Mouse (Mus musculus) lung, embryonic 15.5 days (tissue): ENCODE results near the gene Soat1. TPM values are rescaled to one million over a fixed set of nuclear protein-coding genes. Genes with fewer than 3 reads are reported as not detected.

Experiments used
- ATAC-seq: fragments of 200-750 bp; cut with Nextera tagmentation; 2 replicates; pipeline ENCODE4 v1.8.0; 2017; ENCODE audit warnings: moderate number of reproducible peaks, borderline replicate concordance; ENCODE audit not compliant: low FRiP score, low TSS enrichment; ENCODE audit errors: extremely low read depth
- H3K27ac ChIP-seq: fragments of 300-500 bp; sonication (generic); 2 replicates; pipeline ENCODE4 v1.5.1; 2015; ENCODE audit warnings: moderate library complexity, mild to moderate bottlenecking, inconsistent platforms
- H3K27me3 ChIP-seq: fragments of 300-500 bp; sonication (generic); 2 replicates; pipeline ENCODE4 v1.6.1; 2015; ENCODE audit warnings: inconsistent platforms
- H3K36me3 ChIP-seq: fragments of 300-500 bp; sonication (generic); 2 replicates; pipeline ENCODE4 v1.6.1; 2015; ENCODE audit warnings: inconsistent platforms
- H3K4me1 ChIP-seq: fragments of 300-500 bp; sonication (generic); 2 replicates; pipeline ENCODE4 v1.6.1; 2015; ENCODE audit warnings: inconsistent platforms
- H3K4me2 ChIP-seq: fragments of 300-500 bp; sonication (generic); 2 replicates; pipeline ENCODE4 v1.6.1; 2015; ENCODE audit warnings: inconsistent platforms, mild to moderate bottlenecking, moderate library complexity
- H3K4me3 ChIP-seq: fragments of 300-500 bp; sonication (generic); 2 replicates; pipeline ENCODE4 v1.5.1; 2015; ENCODE audit warnings: mild to moderate bottlenecking, inconsistent platforms
- H3K9ac ChIP-seq: fragments of 300-500 bp; sonication (generic); 2 replicates; pipeline ENCODE4 v1.6.1; 2015; ENCODE audit warnings: inconsistent platforms
- H3K9me3 ChIP-seq: fragments of 300-500 bp; sonication (generic); 2 replicates; pipeline ENCODE4 v1.6.1; 2016; ENCODE audit warnings: inconsistent platforms
- WGBS: fragments of 180-500 bp; shearing (Covaris S2); methylation state at CpG from one replicate; pipeline ENCODE4 v1.1.7; 2015; 5-methylcytosine and 5-hydroxymethylcytosine counted together
- polyA plus RNA-seq: library from polyadenylated mRNA; unstranded; fragments of >200 nt; fragmentation: Nextera tagmentation; extraction: Ambion mirVana; gene quantifications from 2 replicates; pipeline ENCODE4 v1.2.1, GENCODE M21; 2015

Gene Soat1
- polyA plus RNA-seq, 1 experiment from 2014 or later = 37.0 TPM

GRCm38 (mm10) chr1:156487498-156487897, 13.4 kb upstream of the Soat1 start:
- H3K4me1 ChIP-seq = no peaks in the 10 kb centered on the region
- H3K9ac ChIP-seq = no peak overlapping the region
- no peak overlapping the region for H3K27ac ChIP-seq
- H3K36me3 ChIP-seq = no peaks in the 10 kb centered on the region
- no peak for ATAC-seq
- H3K9me3 ChIP-seq = no peaks in the 10 kb centered on the region
- WGBS = 94% methylated on average over 7 of the region's 7 CpGs
- no peak overlapping the region for H3K4me2 ChIP-seq
- H3K4me3 ChIP-seq = no peak overlapping the region
- no peaks in the 10 kb centered on the region for H3K27me3 ChIP-seq

GRCm38 (mm10) chr1:156481826-156482225, 7.7 kb upstream of the Soat1 start:
- H3K9me3 ChIP-seq = no peaks in the 10 kb centered on the region
- no peaks in the 10 kb centered on the region for H3K36me3 ChIP-seq
- no peak for ATAC-seq
- no peaks in the 10 kb centered on the region for H3K4me1 ChIP-seq
- H3K4me2 ChIP-seq = no peak overlapping the region
- no peak overlapping the region for H3K27ac ChIP-seq
- H3K4me3 ChIP-seq = no peak overlapping the region
- 89% methylated on average over 3 of the region's 3 CpGs for WGBS
- no peak overlapping the region for H3K9ac ChIP-seq
- H3K27me3 ChIP-seq = no peaks in the 10 kb centered on the region

DNA sequence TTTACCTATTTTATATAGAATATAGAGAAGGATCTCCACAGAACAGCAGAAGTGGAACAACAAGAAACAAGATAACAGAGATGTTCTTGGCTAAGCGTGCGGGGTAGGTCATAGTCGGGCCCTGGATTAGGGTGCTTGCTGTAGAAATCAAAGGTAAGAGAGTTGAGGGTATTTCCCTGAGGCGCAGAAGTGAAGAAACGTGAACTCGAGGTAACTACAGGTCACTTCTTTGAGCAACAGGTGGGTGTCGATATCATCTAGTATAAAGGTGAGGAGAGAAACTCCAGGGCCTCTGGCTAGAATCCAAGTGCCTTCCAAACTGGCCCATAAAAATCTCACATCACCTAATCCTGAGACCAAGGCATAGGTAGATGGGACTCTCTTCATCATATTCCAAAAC, 2.4 kb upstream of the Soat1 start:
- Histone ChIP-seq H3K4me2 (no peak overlapping the region), H3K36me3 (no peaks in the 10 kb centered on the region), H3K4me1 (peaks cover 20% of the 10 kb centered on the region), H3K27ac (no peak overlapping the region), H3K27me3 (no peaks in the 10 kb centered on the region), H3K4me3 (no peak overlapping the region), H3K9ac (no peak overlapping the region), H3K9me3 (no peaks in the 10 kb centered on the region)
- WGBS = 49% methylated on average over 7 of the region's 7 CpGs
- ATAC-seq = no peak

GRCm38 (mm10) chr1:156476016-156476415, 1.9 kb upstream of the Soat1 start:
- H3K9ac ChIP-seq = no peak overlapping the region
- H3K36me3 ChIP-seq = no peaks in the 10 kb centered on the region
- WGBS = 47% methylated on average over 2 of the region's 2 CpGs
- no peak overlapping the region for H3K27ac ChIP-seq
- no peak overlapping the region for H3K4me2 ChIP-seq
- H3K4me1 ChIP-seq = peaks cover 25% of the 10 kb centered on the region
- no peak for ATAC-seq
- no peak overlapping the region for H3K4me3 ChIP-seq
- no peaks in the 10 kb centered on the region for H3K9me3 ChIP-seq
- H3K27me3 ChIP-seq = no peaks in the 10 kb centered on the region

DNA sequence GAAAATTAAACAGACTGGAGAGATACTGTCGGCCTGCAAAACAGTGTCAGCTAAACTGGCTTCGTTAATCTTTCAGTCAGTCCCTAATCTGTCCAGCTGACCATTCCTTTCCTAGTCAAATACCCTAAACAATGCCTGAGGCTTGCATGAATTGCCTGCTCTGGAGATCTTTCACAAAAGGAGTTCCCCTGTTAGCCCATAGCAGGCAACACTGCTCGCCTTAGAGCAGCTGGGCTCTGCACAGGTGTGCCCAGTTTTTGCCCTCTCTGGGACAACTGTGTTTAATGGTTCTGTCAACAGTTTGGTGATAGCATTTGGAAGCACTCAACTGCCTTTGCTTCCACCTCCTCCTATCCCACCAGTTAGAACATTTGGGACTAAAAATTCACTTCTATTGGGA, 723 bp upstream of the Soat1 start:
- no peaks in the 10 kb centered on the region for H3K36me3 ChIP-seq
- no peak overlapping the region for H3K9ac ChIP-seq
- no peak for ATAC-seq
- no peaks in the 10 kb centered on the region for H3K27me3 ChIP-seq
- no peak overlapping the region for H3K4me3 ChIP-seq
- H3K4me2 ChIP-seq = no peak overlapping the region
- peaks cover 33% of the 10 kb centered on the region for H3K4me1 ChIP-seq
- 53% methylated on average over 3 of the region's 3 CpGs for WGBS
- H3K9me3 ChIP-seq = no peaks in the 10 kb centered on the region
- no peak overlapping the region for H3K27ac ChIP-seq

DNA sequence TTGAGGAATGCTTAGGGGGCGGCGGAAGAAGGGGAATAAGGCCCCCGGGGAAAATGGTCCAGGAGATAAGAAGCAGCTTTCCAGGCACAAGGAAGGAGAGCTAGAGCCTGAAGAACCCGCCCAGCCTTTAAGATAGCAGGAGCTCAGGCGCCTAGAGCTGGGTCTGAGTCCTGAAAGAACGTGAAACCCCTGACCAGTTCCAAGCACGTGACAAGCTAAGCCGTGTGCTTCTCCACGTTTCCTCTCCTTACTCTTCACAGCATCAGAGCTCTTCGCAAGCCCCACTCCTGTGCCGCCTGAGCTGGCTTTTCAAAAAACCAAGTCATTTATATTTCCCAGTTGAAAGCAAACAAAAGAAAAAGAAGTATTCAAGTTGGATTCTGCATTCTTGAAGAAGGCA, 1.1 kb downstream of the Soat1 start:
- Histone ChIP-seq H3K4me1 (peaks cover 37% of the 10 kb centered on the region), H3K4me3 (peak overlapping the region; percentile 97), H3K9me3 (no peaks in the 10 kb centered on the region), H3K36me3 (no peaks in the 10 kb centered on the region), H3K27ac (peak overlapping the region; percentile 65), H3K9ac (peak overlapping the region; percentile 13), H3K27me3 (no peaks in the 10 kb centered on the region), H3K4me2 (peak overlapping the region; percentile 73)
- WGBS = 1% methylated on average over 11 of the region's 11 CpGs
- no peak for ATAC-seq

- no peak overlapping the region for H3K9ac ChIP-seq
- H3K27ac ChIP-seq = no peak overlapping the region; the same call in 1 of the 2 replicates
- no peaks in the 10 kb centered on the region for H3K9me3 ChIP-seq
- H3K4me2 ChIP-seq = peak overlapping the region; percentile 73; the same call in 1 of the 2 replicates
- peaks cover 42% of the 10 kb centered on the region for H3K4me1 ChIP-seq
- no peak for ATAC-seq
- 65% methylated on average over 7 of the region's 7 CpGs for WGBS
- no peak overlapping the region for H3K4me3 ChIP-seq
- no peaks in the 10 kb centered on the region for H3K27me3 ChIP-seq
- no peaks in the 10 kb centered on the region for H3K36me3 ChIP-seq
These were observed 2.2 kb downstream of the Soat1 start for GRCm38 (mm10) chr1:156471955-156472354.

GRCm38 (mm10) chr1:156471071-156471470, 3.1 kb downstream of the Soat1 start:
- H3K4me2 ChIP-seq = 0 out of 2 replicates have a peak overlapping the region, but pooled peaks have one; percentile 0
- H3K27me3 ChIP-seq = no peaks in the 10 kb centered on the region
- 52% methylated on average over 3 of the region's 3 CpGs for WGBS
- no peak overlapping the region for H3K4me3 ChIP-seq
- ATAC-seq = no peak
- H3K9me3 ChIP-seq = no peaks in the 10 kb centered on the region
- H3K36me3 ChIP-seq = peaks cover 8% of the 10 kb centered on the region
- peaks cover 42% of the 10 kb centered on the region for H3K4me1 ChIP-seq
- H3K27ac ChIP-seq = no peak overlapping the region
- H3K9ac ChIP-seq = no peak overlapping the region

DNA sequence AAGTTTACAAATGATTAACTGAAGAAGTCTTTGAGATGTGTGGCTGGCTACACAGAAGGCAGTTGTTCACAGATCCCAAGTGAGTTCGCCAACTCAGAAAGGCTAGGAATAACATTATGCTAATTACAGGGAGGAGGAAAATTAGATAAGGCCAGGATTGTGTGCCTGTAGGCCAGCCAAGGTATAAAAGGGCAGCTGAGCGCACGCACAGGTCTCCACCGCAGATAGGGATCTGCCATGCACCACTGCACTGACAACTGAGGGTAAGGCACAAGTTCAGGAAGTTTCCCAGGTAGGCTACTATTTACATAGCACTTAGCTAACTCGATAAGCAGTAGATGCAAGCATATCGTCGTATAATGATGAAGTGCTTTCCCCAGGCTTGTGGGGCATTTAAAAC, 3.6 kb downstream of the Soat1 start:
- no peak overlapping the region for H3K9ac ChIP-seq
- H3K4me1 ChIP-seq = peaks cover 42% of the 10 kb centered on the region
- 0 out of 2 replicates have a peak overlapping the region, but pooled peaks have one; percentile 0 for H3K4me2 ChIP-seq
- no peak overlapping the region for H3K4me3 ChIP-seq
- peaks cover 13% of the 10 kb centered on the region for H3K36me3 ChIP-seq
- H3K27ac ChIP-seq = no peak overlapping the region
- 0 out of 2 replicates have a peak, but pooled peaks have one; percentile 15 for ATAC-seq
- no peaks in the 10 kb centered on the region for H3K9me3 ChIP-seq
- H3K27me3 ChIP-seq = no peaks in the 10 kb centered on the region
- WGBS = 36% methylated on average over 7 of the region's 7 CpGs

DNA sequence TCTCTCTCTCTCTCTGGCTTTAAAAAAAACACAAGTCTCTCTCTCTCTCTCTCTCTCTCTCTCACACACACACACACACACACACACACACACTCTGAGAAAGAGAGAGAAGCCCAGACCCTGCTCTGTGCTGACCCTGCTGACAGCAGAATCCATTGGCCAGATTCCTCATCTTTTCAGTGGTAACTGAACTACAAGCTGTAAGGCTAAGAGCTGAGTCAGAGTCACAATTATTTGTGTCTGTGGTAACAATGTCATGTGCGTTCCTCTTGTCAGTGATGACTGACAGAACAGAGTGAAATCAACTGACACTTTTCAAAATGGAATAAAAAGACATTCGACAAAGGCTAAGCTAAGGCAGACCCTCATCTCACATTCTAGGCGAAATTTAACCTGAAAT, 5.6 kb downstream of the Soat1 start:
- no peaks in the 10 kb centered on the region for H3K27me3 ChIP-seq
- H3K9ac ChIP-seq = no peak overlapping the region
- H3K27ac ChIP-seq = no peak overlapping the region
- H3K4me3 ChIP-seq = no peak overlapping the region
- no peak overlapping the region for H3K4me2 ChIP-seq
- peaks cover 51% of the 10 kb centered on the region for H3K4me1 ChIP-seq
- no peak for ATAC-seq
- H3K36me3 ChIP-seq = peaks cover 15% of the 10 kb centered on the region
- 75% methylated on average over 3 of the region's 3 CpGs for WGBS
- H3K9me3 ChIP-seq = no peaks in the 10 kb centered on the region

- Histone ChIP-seq H3K4me3 (no peak overlapping the region), H3K9me3 (no peaks in the 10 kb centered on the region), H3K27me3 (no peaks in the 10 kb centered on the region), H3K36me3 (peaks cover 15% of the 10 kb centered on the region), H3K4me2 (no peak overlapping the region), H3K4me1 (peaks cover 46% of the 10 kb centered on the region), H3K27ac (no peak overlapping the region), H3K9ac (no peak overlapping the region)
- no peak for ATAC-seq
- WGBS = 59% methylated on average over 12 of the region's 12 CpGs
These were observed 6.4 kb downstream of the Soat1 start for GRCm38 (mm10) chr1:156467655-156468255.

GRCm38 (mm10) chr1:156464963-156465362, 9.2 kb downstream of the Soat1 start:
- no peak for ATAC-seq
- 69% methylated on average over 9 of the region's 9 CpGs for WGBS
- H3K27ac ChIP-seq = no peak overlapping the region
- H3K4me3 ChIP-seq = no peak overlapping the region
- no peaks in the 10 kb centered on the region for H3K27me3 ChIP-seq
- no peaks in the 10 kb centered on the region for H3K9me3 ChIP-seq
- no peak overlapping the region for H3K9ac ChIP-seq
- peaks cover 24% of the 10 kb centered on the region for H3K4me1 ChIP-seq
- H3K36me3 ChIP-seq = peaks cover 15% of the 10 kb centered on the region
- H3K4me2 ChIP-seq = no peak overlapping the region
